Mouse (Mus musculus) heart, embryonic 10.5 days (tissue): ENCODE data around the gene Sfmbt1. TPM values are rescaled to one million over a fixed set of nuclear protein-coding genes. Genes with fewer than 3 reads are reported as not detected.

Experiments
- DNase-seq: peaks from one replicate; pipeline ENCODE4 v3.0.0-alpha.2; 2017; ENCODE audit warnings: low spot score
- H3K27ac ChIP-seq: fragments of 300-500 bp; sonication (generic); 2 replicates; pipeline ENCODE4 v1.5.1; 2016; ENCODE audit warnings: mild to moderate bottlenecking
- H3K27me3 ChIP-seq: fragments of 300-500 bp; sonication (generic); 2 replicates; pipeline ENCODE4 v1.6.1; 2016; ENCODE audit warnings: mild to moderate bottlenecking; ENCODE audit not compliant: poor library complexity, insufficient read depth, severe bottlenecking
- H3K36me3 ChIP-seq: fragments of 300-500 bp; sonication (generic); 2 replicates; pipeline ENCODE4 v1.6.1; 2016; ENCODE audit warnings: mild to moderate bottlenecking, moderate library complexity
- H3K4me1 ChIP-seq: fragments of 300-500 bp; sonication (generic); 2 replicates; pipeline ENCODE4 v1.6.1; 2016; ENCODE audit warnings: mild to moderate bottlenecking
- H3K4me3 ChIP-seq: fragments of 300-500 bp; sonication (generic); 2 replicates; pipeline ENCODE4 v1.5.1; 2016; ENCODE audit warnings: mild to moderate bottlenecking, moderate library complexity
- H3K9me3 ChIP-seq: fragments of 300-500 bp; sonication (generic); 2 replicates; pipeline ENCODE4 v1.6.1; 2016; ENCODE audit warnings: mild to moderate bottlenecking, moderate library complexity
- WGBS: fragments of 180-500 bp; shearing (Covaris S2); methylation state at CpG from one replicate; pipeline ENCODE4 v1.1.7; 2016; 5-methylcytosine and 5-hydroxymethylcytosine counted together
- polyA plus RNA-seq: library from polyadenylated mRNA; unstranded; fragments of >200 nt; fragmentation: Nextera tagmentation; extraction: Ambion mirVana; gene quantifications from 2 replicates; pipeline ENCODE4 v1.2.1, GENCODE M21; 2016

Gene Sfmbt1
- polyA plus RNA-seq, 1 experiment from 2014 or later, result 13.0 TPM

GRCm38 (mm10) chr14:30843701-30844100 is 129.1 kb downstream of the Sfmbt1 start:
- peaks cover 17% of the 10 kb centered on the region; the same call in 1 of the 2 replicates for H3K36me3 ChIP-seq
- DNase-seq, result no peak
- H3K27me3 ChIP-seq, result no peaks in the 10 kb centered on the region
- no peak overlapping the region for H3K27ac ChIP-seq
- no peaks in the 10 kb centered on the region for H3K9me3 ChIP-seq
- no peak overlapping the region for H3K4me3 ChIP-seq
- WGBS, result 76% methylated on average over 3 of the region's 3 CpGs
- no peaks in the 10 kb centered on the region for H3K4me1 ChIP-seq

GRCm38 (mm10) chr14:30850504-30850903 is 135.9 kb downstream of the Sfmbt1 start:
- no peak overlapping the region for H3K27ac ChIP-seq
- DNase-seq, result no peak
- no peaks in the 10 kb centered on the region for H3K9me3 ChIP-seq
- H3K36me3 ChIP-seq, result peaks cover 3% of the 10 kb centered on the region; the same call in 1 of the 2 replicates
- no peaks in the 10 kb centered on the region for H3K27me3 ChIP-seq
- H3K4me3 ChIP-seq, result no peak overlapping the region
- 86% methylated on average over 5 of the region's 5 CpGs for WGBS
- H3K4me1 ChIP-seq, result peaks cover 7% of the 10 kb centered on the region; the same call in 1 of the 2 replicates

DNA sequence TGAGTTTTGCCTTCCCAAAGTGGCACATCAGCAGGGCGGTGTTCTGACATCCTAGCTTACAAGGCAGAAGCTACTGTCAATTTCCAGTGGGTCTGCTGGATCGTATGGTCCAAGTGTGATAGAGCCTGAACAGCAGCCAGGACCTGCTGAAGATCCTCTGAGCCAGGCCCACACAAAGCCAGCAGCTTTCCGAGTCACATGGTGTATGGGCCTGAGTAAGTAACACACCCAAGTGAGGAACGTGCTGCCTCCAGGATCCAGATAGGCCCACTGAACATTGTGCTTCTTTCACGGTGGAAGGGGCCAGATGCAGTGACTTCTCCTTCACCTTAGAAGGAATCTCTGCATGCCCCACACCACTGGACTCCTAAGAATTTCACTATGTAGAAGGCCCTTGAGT is 137.7 kb downstream of the Sfmbt1 start:
- Histone ChIP-seq H3K27me3 (no peaks in the 10 kb centered on the region), H3K36me3 (no peaks in the 10 kb centered on the region), H3K27ac (no peak overlapping the region), H3K9me3 (no peaks in the 10 kb centered on the region), H3K4me3 (no peak overlapping the region), H3K4me1 (peaks cover 11% of the 10 kb centered on the region)
- DNase-seq, result no peak
- 81% methylated on average over 5 of the region's 5 CpGs for WGBS

DNA sequence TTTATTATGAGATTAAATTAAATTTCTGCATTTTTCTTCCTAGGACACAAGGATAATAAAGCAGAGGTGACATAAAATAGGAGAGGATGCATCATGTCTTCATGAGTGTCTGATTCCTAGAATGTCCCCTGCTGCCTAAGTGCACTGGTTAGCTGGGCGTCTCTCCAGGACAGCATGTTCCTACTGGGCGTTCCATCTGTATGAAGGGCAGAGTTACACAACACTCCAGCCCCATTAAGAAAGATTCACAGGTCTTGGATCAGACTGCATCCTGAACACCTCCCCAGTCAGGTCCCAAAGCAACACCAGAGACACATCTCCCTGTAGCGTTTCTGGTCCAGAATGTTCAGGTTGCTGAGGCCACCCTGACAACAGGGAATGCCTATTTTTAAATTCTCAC is 140.7 kb downstream of the Sfmbt1 start:
- Histone ChIP-seq H3K27me3 (no peaks in the 10 kb centered on the region), H3K4me1 (peaks cover 11% of the 10 kb centered on the region), H3K4me3 (no peak overlapping the region), H3K9me3 (no peaks in the 10 kb centered on the region), H3K36me3 (no peaks in the 10 kb centered on the region), H3K27ac (no peak overlapping the region)
- WGBS, result 90% methylated on average over 3 of the region's 3 CpGs
- DNase-seq, result no peak

DNA sequence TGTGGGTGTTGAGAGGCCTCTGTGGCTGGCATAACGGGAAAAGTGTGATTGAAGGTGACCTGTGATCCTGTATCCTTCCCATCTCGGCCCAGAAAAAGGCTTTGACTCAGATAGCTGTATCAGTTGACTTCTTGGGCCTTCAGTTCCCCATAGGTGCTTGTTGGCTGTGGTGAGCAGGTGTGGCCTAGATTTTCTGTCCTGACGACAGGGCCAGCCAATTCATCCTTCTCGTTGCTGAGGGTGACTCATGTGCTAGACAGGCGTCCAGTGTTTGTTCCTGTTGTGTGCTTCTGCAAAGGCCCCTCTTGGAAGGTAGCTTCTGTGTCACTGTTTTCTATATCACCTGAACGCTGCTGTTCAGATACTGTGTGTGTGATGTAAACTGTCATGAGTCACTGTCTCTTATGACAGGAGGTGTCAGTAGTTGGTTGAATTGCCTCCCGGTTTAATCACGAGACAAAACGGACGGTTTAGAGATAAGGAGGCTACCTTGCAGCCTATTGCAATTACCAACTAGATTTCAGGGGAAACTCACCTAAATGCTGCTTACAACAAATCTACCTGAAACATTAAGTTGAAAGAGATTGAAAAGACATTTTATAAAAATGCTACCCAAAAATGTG is 142.3 kb downstream of the Sfmbt1 start:
- Histone ChIP-seq H3K9me3 (no peaks in the 10 kb centered on the region), H3K4me3 (no peak overlapping the region), H3K36me3 (no peaks in the 10 kb centered on the region), H3K27ac (no peak overlapping the region), H3K27me3 (no peaks in the 10 kb centered on the region), H3K4me1 (peaks cover 18% of the 10 kb centered on the region)
- DNase-seq, result no peak
- WGBS, result 68% methylated on average over 10 of the region's 10 CpGs

GRCm38 (mm10) chr14:30857990-30858389 is 143.3 kb downstream of the Sfmbt1 start:
- DNase-seq, result no peak
- no peak overlapping the region for H3K27ac ChIP-seq
- no peak overlapping the region for H3K4me3 ChIP-seq
- no peaks in the 10 kb centered on the region for H3K36me3 ChIP-seq
- H3K9me3 ChIP-seq, result no peaks in the 10 kb centered on the region
- peaks cover 13% of the 10 kb centered on the region for H3K4me1 ChIP-seq
- WGBS, result 79% methylated on average over 4 of the region's 4 CpGs
- H3K27me3 ChIP-seq, result no peaks in the 10 kb centered on the region

- Histone ChIP-seq H3K27me3 (no peaks in the 10 kb centered on the region), H3K4me3 (no peak overlapping the region), H3K4me1 (peaks cover 13% of the 10 kb centered on the region), H3K36me3 (0 out of 2 replicates have a peak, but pooled peaks cover 2% of the 10 kb centered on the region), H3K9me3 (no peaks in the 10 kb centered on the region), H3K27ac (no peak overlapping the region; the same call in 1 of the 2 replicates)
- DNase-seq, result no peak
- WGBS, result 61% methylated on average over 16 of the region's 16 CpGs
These were observed 146.9 kb downstream of the Sfmbt1 start for GRCm38 (mm10) chr14:30861421-30862125.

- Histone ChIP-seq H3K27ac (no peak overlapping the region), H3K4me1 (peaks cover 9% of the 10 kb centered on the region), H3K36me3 (0 out of 2 replicates have a peak, but pooled peaks cover 3% of the 10 kb centered on the region), H3K4me3 (no peak overlapping the region), H3K9me3 (no peaks in the 10 kb centered on the region), H3K27me3 (no peaks in the 10 kb centered on the region)
- whole genome bisulfite sequencing, result 83% methylated on average over 9 of the region's 9 CpGs
- DNase-seq, result no peak
These were observed 147.7 kb downstream of the Sfmbt1 start for GRCm38 (mm10) chr14:30862368-30862767.

DNA sequence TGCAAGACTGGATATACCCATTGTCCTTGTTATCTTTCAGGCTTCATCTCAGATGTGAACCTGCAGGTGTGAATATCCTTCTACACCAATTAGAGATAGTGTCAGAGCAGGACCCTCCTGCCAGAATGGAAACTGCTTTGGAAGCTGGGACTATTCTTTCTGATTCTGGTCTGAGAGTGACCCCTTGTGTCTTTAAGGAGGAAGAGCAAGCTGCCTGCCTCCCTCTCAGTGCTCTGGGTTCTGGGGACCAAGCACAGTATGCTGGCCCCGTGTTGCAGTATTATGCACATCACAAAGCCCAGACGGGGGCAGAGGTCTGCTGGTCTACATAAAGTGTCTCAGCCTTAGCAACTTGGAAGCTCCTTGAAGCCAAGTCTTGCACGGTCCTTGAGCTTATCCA is 150.7 kb downstream of the Sfmbt1 start:
- Histone ChIP-seq H3K27ac (no peak overlapping the region), H3K9me3 (no peaks in the 10 kb centered on the region), H3K4me1 (peaks cover 24% of the 10 kb centered on the region), H3K36me3 (0 out of 2 replicates have a peak, but pooled peaks cover 3% of the 10 kb centered on the region), H3K4me3 (no peak overlapping the region), H3K27me3 (no peaks in the 10 kb centered on the region)
- WGBS, result 70% methylated on average over 3 of the region's 3 CpGs
- no peak for DNase-seq

DNA sequence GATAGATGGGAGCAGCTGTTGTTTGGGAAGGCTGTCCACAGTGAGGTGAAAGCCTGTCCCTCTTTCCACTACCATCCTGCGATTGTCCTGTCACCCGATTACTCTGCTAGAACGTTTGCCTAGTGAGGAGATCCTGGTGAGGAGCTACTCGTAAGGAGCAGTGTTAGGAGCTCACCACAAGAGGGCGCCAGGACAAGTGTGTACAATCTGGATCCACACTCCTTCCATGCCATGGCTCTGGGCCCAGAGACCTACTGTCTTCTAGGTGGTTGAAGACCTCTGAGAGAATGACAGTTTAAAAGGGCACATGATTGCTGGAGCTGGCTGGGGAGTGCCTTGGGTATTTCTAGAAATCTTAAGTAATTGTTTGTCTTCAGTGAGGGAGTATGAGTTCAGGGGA is 152.4 kb downstream of the Sfmbt1 start:
- no peaks in the 10 kb centered on the region for H3K9me3 ChIP-seq
- H3K27me3 ChIP-seq, result no peaks in the 10 kb centered on the region
- 31% methylated on average over 5 of the region's 5 CpGs for WGBS
- H3K27ac ChIP-seq, result no peak overlapping the region
- peaks cover 7% of the 10 kb centered on the region; the same call in 1 of the 2 replicates for H3K36me3 ChIP-seq
- DNase-seq, result no peak
- H3K4me1 ChIP-seq, result peaks cover 27% of the 10 kb centered on the region
- H3K4me3 ChIP-seq, result no peak overlapping the region

DNA sequence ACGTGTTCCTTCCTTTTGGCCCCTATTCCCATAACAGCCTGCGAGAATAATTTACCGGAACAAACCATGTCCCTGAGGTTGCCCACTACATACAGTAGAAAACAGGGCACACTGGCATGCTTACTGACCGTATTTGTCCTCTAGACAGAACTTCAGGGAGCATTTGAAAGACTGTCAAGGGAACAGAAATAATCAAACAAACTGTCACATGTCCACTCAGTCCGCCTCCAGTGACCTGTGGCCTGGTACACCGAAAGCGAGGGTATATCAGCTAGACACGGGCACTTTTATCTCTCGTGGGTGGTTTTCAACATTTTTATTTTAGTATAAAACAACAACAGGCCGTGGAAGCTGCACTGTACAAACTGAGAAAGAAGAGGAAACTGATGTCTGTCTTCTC is 154.2 kb downstream of the Sfmbt1 start:
- no peak overlapping the region for H3K4me3 ChIP-seq
- H3K4me1 ChIP-seq, result peaks cover 36% of the 10 kb centered on the region
- H3K36me3 ChIP-seq, result peaks cover 11% of the 10 kb centered on the region
- no peak for DNase-seq
- peak overlapping the region; percentile 85; the same call in 1 of the 2 replicates for H3K27ac ChIP-seq
- H3K9me3 ChIP-seq, result no peaks in the 10 kb centered on the region
- WGBS, result 82% methylated on average over 10 of the region's 10 CpGs
- H3K27me3 ChIP-seq, result no peaks in the 10 kb centered on the region

DNA sequence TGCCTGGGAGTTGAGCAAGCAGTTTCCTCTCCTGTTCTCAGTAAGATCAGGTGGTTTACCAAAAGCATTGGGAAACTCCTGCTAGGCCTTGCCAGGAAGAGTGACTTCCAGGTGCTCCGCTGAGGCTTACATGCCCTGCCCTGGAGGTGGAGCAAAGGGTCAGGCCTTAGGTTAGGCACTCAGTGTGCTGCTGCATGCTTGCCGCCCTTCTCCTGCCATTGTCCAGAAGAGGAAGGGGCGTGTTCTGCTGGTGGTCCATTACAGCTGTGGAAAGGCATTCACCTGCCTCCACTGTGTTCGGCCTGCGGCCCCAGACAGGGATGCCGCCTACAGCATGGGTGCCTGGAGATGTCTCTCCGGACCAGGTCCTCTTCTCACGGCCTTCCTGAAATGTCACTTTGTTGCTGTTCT is 154.7 kb downstream of the Sfmbt1 start:
- DNase-seq, result no peak
- H3K4me1 ChIP-seq, result peaks cover 42% of the 10 kb centered on the region
- no peak overlapping the region for H3K4me3 ChIP-seq
- no peaks in the 10 kb centered on the region for H3K9me3 ChIP-seq
- 66% methylated on average over 8 of the region's 8 CpGs for WGBS
- no peaks in the 10 kb centered on the region for H3K27me3 ChIP-seq
- H3K27ac ChIP-seq, result peak overlapping the region; percentile 85
- H3K36me3 ChIP-seq, result peaks cover 16% of the 10 kb centered on the region
